Mouse (Mus musculus): ENCODE results near the gene Mrc2.
A peak's percentile ranks its signal among the peaks of the same experiment; 100 is the strongest.

Mrc2 gene

GRCm38 (mm10) chr11:105311291-105311975 lies 19.0 kb downstream of the Mrc2 start:
- DNase-seq (ENCODE audit: low spot score), result no peak

- peak; percentile 48 for DNase-seq (ENCODE audit: low spot score)
These were observed 20.0 kb downstream of the Mrc2 start for GRCm38 (mm10) chr11:105312311-105312942.

GRCm38 (mm10) chr11:105312972-105313632 lies 20.7 kb downstream of the Mrc2 start:
- peak; percentile 87 for DNase-seq (ENCODE audit: low spot score)

GRCm38 (mm10) chr11:105313633-105314014 lies 21.2 kb downstream of the Mrc2 start:
- no peak for DNase-seq (ENCODE audit: low spot score)

- no peak for DNase-seq (ENCODE audit: low spot score)
These were observed 22.9 kb downstream of the Mrc2 start for GRCm38 (mm10) chr11:105315296-105315695.

GRCm38 (mm10) chr11:105316121-105316520 lies 23.7 kb downstream of the Mrc2 start:
- no peak for DNase-seq (ENCODE audit: low spot score)

GRCm38 (mm10) chr11:105317769-105318168 lies 25.3 kb downstream of the Mrc2 start:
- DNase-seq (ENCODE audit: low spot score), result no peak

- no peak for DNase-seq (ENCODE audit: low spot score)
These were observed 28.6 kb downstream of the Mrc2 start for GRCm38 (mm10) chr11:105321090-105321489.

- DNase-seq (ENCODE audit: low spot score), result no peak
These were observed 31.1 kb downstream of the Mrc2 start for GRCm38 (mm10) chr11:105323530-105323929.

- DNase-seq (ENCODE audit: low spot score), result no peak
These were observed 34.7 kb downstream of the Mrc2 start for GRCm38 (mm10) chr11:105327101-105327500.

- no peak for DNase-seq (ENCODE audit: low spot score)
These were observed 37.5 kb downstream of the Mrc2 start for GRCm38 (mm10) chr11:105329962-105330361.

- no peak for DNase-seq (ENCODE audit: low spot score)
These were observed 38.7 kb downstream of the Mrc2 start for GRCm38 (mm10) chr11:105331129-105331528.

- peak; percentile 30 for DNase-seq (ENCODE audit: low spot score)
These were observed 39.3 kb downstream of the Mrc2 start for GRCm38 (mm10) chr11:105331732-105332131.

- DNase-seq (ENCODE audit: low spot score), result peak; percentile 64
These were observed 40.0 kb downstream of the Mrc2 start for GRCm38 (mm10) chr11:105332468-105332867.

- no peak for DNase-seq (ENCODE audit: low spot score)
These were observed 41.6 kb downstream of the Mrc2 start for GRCm38 (mm10) chr11:105333867-105334670.

- DNase-seq (ENCODE audit: low spot score), result no peak
These were observed 46.4 kb downstream of the Mrc2 start for GRCm38 (mm10) chr11:105338596-105339390.

- peak; percentile 57 for DNase-seq (ENCODE audit: low spot score)
These were observed 52.8 kb downstream of the Mrc2 start for GRCm38 (mm10) chr11:105345284-105345683.

- DNase-seq (ENCODE audit: low spot score), result peak; percentile 88
These were observed 55.0 kb downstream of the Mrc2 start for GRCm38 (mm10) chr11:105347162-105348161.

- DNase-seq (ENCODE audit: low spot score), result no peak
These were observed 56.1 kb downstream of the Mrc2 start for GRCm38 (mm10) chr11:105348495-105348982.

- no peak for DNase-seq (ENCODE audit: low spot score)
These were observed 57.4 kb downstream of the Mrc2 start for GRCm38 (mm10) chr11:105349780-105350324.

All from embryo, embryonic 10.5 days (tissue).